Comparison of ENCODE assay signal across 21 mouse cellular contexts in the genomic region with DNA sequence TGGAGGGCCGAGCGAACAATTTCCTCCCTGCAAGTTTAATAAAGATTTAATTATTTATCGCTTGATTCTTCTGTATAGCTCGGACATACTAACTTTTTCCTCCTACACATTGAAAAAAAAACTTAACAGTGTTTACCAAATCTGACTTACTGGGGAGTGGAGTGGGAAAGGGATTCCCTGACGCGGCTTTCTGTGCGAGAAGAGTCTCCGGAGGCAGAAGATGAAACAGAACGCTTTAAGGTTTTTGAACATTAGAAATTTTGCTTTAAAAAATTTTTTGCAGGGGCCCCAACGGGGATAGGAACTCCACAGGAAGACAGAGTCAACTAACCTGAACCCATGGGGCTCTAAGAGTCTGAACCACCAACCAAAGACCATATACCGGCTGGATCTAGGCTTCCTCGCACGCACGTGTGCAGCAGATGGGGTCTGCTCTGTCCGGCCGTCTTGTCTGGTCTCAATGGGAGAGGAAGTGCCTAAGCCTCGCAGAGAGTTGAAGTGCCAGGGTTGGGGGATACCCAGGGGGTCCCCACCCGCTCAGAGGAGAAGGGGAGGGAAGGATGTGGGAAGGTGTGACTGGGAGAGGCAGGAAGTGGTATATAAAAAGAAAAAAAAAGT. TPM values are rescaled to one million over a fixed set of nuclear protein-coding genes. Genes with fewer than 3 reads are reported as not detected.
DNase-seq lines count a peak whose midpoint lies in the region; ATAC-seq and TF ChIP-seq lines count a peak whose summit lies in the region.
"Had no signal": no experiment of that assay in that cellular context is flagged by ENCODE, and none has a peak within 500 bp of the region (broad histone marks: within the 10 kb centered on the region; RNA-seq: fewer than 3 reads in every experiment).

No protein-coding gene starts in this region.

- H3K27ac ChIP-seq in intestine, embryonic 14.5 days (ENCODE audit: low read depth): no peak overlapping the region
- H3K27ac ChIP-seq in intestine, postnatal 0 days (ENCODE audit: low read depth, low read length): no peak overlapping the region
- H3K27ac ChIP-seq: gastrocnemius, adult 2 months; heart, embryonic 15.5 days; hindbrain, embryonic 13.5 days; liver, embryonic 15.5 days had no signal

- no peak for TF ChIP-seq CTCF in intestine, postnatal 0 days (IDR thresholded peaks at IDR 0.05; ENCODE audit: low read depth)

- peak; percentile 72 for DNase-seq in intestine, embryonic 14.5 days (ENCODE audit: low spot score)
- DNase-seq in retina, postnatal 1 day: peak; percentile 41
- no peak for DNase-seq in retina, embryonic 14.5 days (ENCODE audit: low spot score)
- DNase-seq in adrenal gland, postnatal 10 days: no peak
- DNase-seq in kidney, adult 8-10 months: no peak
- no peak for DNase-seq in spleen, postnatal 36 days (ENCODE audit: low spot score in 2 of 2)
- DNase-seq: gastrocnemius, adult 2 months; kidney, adult 11 months; kidney, postnatal 25 days; layer of hippocampus, adult 9-11 months; thymus, postnatal 4 days had no signal

- no peaks in the 10 kb centered on the region for H3K9me3 ChIP-seq in intestine, embryonic 14.5 days (ENCODE audit: control insufficient read depth, low read length)
- H3K9me3 ChIP-seq in intestine, postnatal 0 days (ENCODE audit: control insufficient read depth): no peaks in the 10 kb centered on the region
- H3K9me3 ChIP-seq: heart, embryonic 15.5 days; hindbrain, embryonic 13.5 days; liver, embryonic 15.5 days had no signal

- H3K4me1 ChIP-seq in intestine, embryonic 14.5 days (replicated peaks; ENCODE audit: control insufficient read depth, insufficient read depth, low read length): no peaks in the 10 kb centered on the region
- H3K4me1 ChIP-seq in intestine, postnatal 0 days (replicated peaks; ENCODE audit: control insufficient read depth, insufficient read depth, low read length): no peaks in the 10 kb centered on the region
- H3K4me1 ChIP-seq: hindbrain, embryonic 13.5 days; liver, embryonic 15.5 days had no signal

- H3K36me3 ChIP-seq in intestine, embryonic 14.5 days (ENCODE audit: control insufficient read depth, insufficient read depth, low read length): no peaks in the 10 kb centered on the region
- no peaks in the 10 kb centered on the region for H3K36me3 ChIP-seq in intestine, postnatal 0 days (ENCODE audit: control insufficient read depth, insufficient read depth)
- H3K36me3 ChIP-seq: heart, embryonic 15.5 days; hindbrain, embryonic 13.5 days; liver, embryonic 15.5 days had no signal

- 5% methylated on average over 18 of the region's 18 CpGs for WGBS in intestine, embryonic 14.5 days
- 6% methylated on average over 18 of the region's 18 CpGs for WGBS in intestine, postnatal 0 days

- peaks cover 91% of the 10 kb centered on the region for H3K27me3 ChIP-seq in intestine, embryonic 14.5 days (replicated peaks; ENCODE audit: control insufficient read depth, insufficient read depth, low read length)
- peaks cover 72% of the 10 kb centered on the region for H3K27me3 ChIP-seq in intestine, postnatal 0 days (replicated peaks; ENCODE audit: control insufficient read depth, insufficient read depth, low read length)
- H3K27me3 ChIP-seq: Patski had no signal

- H3K9ac ChIP-seq in intestine, embryonic 14.5 days (ENCODE audit: low read length): no peak overlapping the region
- no peak overlapping the region for H3K9ac ChIP-seq in intestine, postnatal 0 days (ENCODE audit: low read depth, low read length)
- H3K9ac ChIP-seq: forebrain, postnatal 0 days; heart, embryonic 15.5 days; hindbrain, embryonic 13.5 days; liver, embryonic 15.5 days had no signal

- H3K4me3 ChIP-seq in intestine, embryonic 14.5 days (ENCODE audit: low read depth, low read length): no peak overlapping the region
- H3K4me3 ChIP-seq in intestine, postnatal 0 days (ENCODE audit: low read depth, low read length): no peak overlapping the region
- H3K4me3 ChIP-seq: gastrocnemius, adult 2 months; heart, embryonic 15.5 days; hindbrain, embryonic 13.5 days; liver, embryonic 15.5 days had no signal

- ATAC-seq in intestine, embryonic 14.5 days (replicated peaks; ENCODE audit: low FRiP score, low TSS enrichment, low read depth): no peak
- ATAC-seq in intestine, postnatal 0 days: no peak
- peak; percentile 69 for ATAC-seq in inflammation-experienced regulatory T-cells, adult 6 months
- ATAC-seq: forebrain, postnatal 0 days; lung, postnatal 0 days; Patski had no signal

- no peak overlapping the region for H3K4me2 ChIP-seq in intestine, embryonic 14.5 days (ENCODE audit: low read length)
- no peak overlapping the region for H3K4me2 ChIP-seq in intestine, postnatal 0 days (replicated peaks; ENCODE audit: low read depth)
- H3K4me2 ChIP-seq: heart, embryonic 15.5 days; hindbrain, embryonic 13.5 days; liver, embryonic 15.5 days had no signal

RNA-seq across cellular contexts. Expression of a gene that starts 22.2 kb away (rescaled TPM):
- polyA plus RNA-seq in intestine, embryonic 14.5 days (2014; fragmentation: Nextera tagmentation; extraction: Ambion mirVana): not detected in 2 replicates
- polyA plus RNA-seq in intestine, postnatal 0 days (2015; fragmentation: Nextera tagmentation; extraction: Ambion mirVana): not detected in 2 replicates
- polyA plus RNA-seq in inflammation-experienced regulatory T-cells, adult 6 months (2017; shearing (Covaris generic)): 1 to 10 TPM in 1 of 3 experiments, not detected in 2; 3.8 TPM
- total RNA-seq in adrenal gland, postnatal 10 days (2021): under 1 TPM; 0.51 to 0.67 TPM
- total RNA-seq: forebrain, postnatal 0 days; gastrocnemius, adult 2 months; megakaryocyte-erythroid progenitor cell, adult 5-6 weeks had no signal
- polyA plus RNA-seq: embryonic facial prominence, embryonic 14.5 days; forebrain, postnatal 0 days; heart, embryonic 15.5 days; hindbrain, embryonic 13.5 days; liver, embryonic 15.5 days; lung, postnatal 0 days had no signal

RNA-seq across cellular contexts. Expression of a gene that starts 38.6 kb away (rescaled TPM):
- 4.7 and 6.6 TPM in 2 replicates for polyA plus RNA-seq in intestine, embryonic 14.5 days (2014; fragmentation: Nextera tagmentation; extraction: Ambion mirVana)
- polyA plus RNA-seq in intestine, postnatal 0 days (2015; fragmentation: Nextera tagmentation; extraction: Ambion mirVana): 65.6 and 67.2 TPM in 2 replicates
- polyA plus RNA-seq in inflammation-experienced regulatory T-cells, adult 6 months (2017; shearing (Covaris generic)): 1 to 10 TPM in 2 of 3 experiments, under 1 TPM in 1; 0.56 to 6.6 (median 1.3) TPM
- 1 to 10 TPM; 2.2 to 3.2 TPM for total RNA-seq in adrenal gland, postnatal 10 days (2021)
- total RNA-seq: megakaryocyte-erythroid progenitor cell, adult 5-6 weeks had no signal
- polyA plus RNA-seq: liver, embryonic 15.5 days had no signal

Comparison
In these comparisons a context has a peak if more than half of its experiments do, and no peak if none do; other contexts are left out.
1. DNase-seq: peak in intestine, embryonic 14.5 days (single experiment) and retina, postnatal 1 day (single experiment); none in retina, embryonic 14.5 days (single experiment), adrenal gland, postnatal 10 days (single experiment), kidney, adult 8-10 months (0 of 2) and spleen, postnatal 36 days (0 of 2).